Mouse (Mus musculus) lung, adult 18-20 months (tissue): Measurements from ENCODE around the gene Gna15.

ENCODE experiments used
- DNase-seq, 2 experiments: peaks; one replicate each; pipeline ENCODE4 v3.0.0; 2022; ENCODE audit warnings: mixed read lengths in 2 of 2

Gene Gna15

DNA sequence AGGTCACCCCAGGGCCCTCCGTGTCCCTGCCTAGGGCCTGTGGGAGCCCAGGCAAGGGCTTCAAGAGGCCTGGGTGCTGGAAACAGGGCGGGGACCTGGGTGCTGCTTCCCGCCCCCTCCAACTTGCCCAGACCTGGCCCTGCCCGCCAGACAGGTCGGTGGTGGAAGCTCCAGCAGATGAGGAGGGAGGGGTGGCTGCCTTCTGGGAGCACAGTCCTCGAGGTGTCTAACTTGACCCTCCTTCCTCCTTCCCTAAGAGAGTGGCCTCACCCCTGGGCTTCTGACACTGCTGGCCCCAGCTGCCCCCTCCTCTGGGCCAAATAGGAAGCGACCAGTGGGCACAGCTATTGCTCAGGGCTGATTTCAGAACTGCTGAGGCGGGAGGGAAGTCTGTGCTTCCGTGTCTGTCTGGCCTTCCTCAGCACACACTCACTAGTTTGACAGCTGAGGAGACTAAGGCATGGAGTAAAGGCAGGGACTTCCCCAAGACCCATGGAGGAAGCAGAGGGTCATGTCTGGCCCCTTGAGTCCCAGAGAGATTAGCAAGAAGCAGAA lies at the start of gene Gna15:
Gene Gna15, minus strand, starts transcription at position 175 of the 555 bp plus-strand sequence.
- DNase-seq: peak; percentile 49 to 64

DNA sequence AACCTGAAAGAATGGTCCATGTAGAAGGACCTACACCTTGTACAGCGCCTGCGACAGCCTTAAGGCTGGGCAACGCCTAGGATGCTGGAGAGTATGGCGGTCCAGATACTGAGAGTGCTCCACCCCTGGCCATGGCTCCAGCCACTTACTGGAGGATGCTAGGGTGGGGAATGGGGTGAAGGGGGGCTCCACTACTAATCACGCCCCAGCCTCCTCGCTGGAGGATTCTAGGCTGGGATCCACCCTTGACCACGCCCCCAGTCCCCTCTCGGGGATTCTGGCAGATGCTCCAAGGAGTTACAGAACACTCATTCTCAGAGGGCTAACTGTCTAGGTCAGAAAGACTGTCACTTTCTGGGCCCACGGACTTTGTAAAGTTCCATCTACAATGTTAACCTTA lies 49.0 kb upstream of the Gna15 start:
- peak in 1 of 2 experiments; percentile 52 for DNase-seq

DNA sequence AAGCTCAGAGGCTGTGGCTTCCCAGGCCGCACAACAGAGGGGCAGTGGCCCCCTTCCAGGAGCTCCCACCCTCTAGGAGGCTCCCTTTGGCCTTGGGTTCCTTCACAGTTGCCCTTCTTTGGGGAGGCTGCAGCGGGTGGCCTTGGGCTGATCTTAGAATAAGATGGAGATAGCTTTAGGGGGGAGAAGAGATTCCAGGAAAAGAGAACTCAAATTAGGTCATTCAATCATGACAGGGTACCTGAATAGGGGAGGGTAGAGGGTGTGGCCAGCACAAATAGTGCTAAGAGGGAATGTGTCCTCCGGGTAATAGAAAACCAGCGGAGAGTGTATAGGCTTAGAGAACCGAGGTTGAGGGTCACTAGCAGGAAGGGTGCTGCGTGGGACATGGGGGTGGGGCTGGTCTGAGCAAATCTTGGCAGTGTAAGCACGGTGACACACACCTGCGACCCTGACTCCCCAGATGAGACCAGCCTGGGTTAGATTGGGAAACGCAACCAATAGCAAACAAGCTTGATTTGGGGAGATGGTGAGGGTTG lies 48.2 kb upstream of the Gna15 start:
- peak in 1 of 2 experiments; percentile 48 for DNase-seq

DNA sequence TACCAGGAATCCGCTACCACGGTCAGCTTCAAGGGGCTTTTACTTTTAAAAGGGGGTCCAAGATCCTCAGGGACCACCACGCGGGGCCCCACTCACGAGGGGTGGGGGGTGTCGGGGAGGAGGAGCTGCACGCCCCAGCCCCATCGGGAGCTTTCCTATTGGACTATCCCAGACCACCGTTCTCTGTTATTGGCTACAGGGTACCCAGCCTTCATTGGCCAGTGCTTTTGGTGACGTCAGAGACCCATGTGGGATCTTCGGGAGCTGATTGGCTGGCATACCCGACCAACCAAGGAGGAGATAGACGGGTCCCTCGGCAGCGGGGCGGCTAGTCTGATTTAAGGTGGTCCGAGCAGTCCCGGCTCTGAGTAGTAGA lies 47.5 kb upstream of the Gna15 start:
- peak; percentile 99 to 100 for DNase-seq

DNA sequence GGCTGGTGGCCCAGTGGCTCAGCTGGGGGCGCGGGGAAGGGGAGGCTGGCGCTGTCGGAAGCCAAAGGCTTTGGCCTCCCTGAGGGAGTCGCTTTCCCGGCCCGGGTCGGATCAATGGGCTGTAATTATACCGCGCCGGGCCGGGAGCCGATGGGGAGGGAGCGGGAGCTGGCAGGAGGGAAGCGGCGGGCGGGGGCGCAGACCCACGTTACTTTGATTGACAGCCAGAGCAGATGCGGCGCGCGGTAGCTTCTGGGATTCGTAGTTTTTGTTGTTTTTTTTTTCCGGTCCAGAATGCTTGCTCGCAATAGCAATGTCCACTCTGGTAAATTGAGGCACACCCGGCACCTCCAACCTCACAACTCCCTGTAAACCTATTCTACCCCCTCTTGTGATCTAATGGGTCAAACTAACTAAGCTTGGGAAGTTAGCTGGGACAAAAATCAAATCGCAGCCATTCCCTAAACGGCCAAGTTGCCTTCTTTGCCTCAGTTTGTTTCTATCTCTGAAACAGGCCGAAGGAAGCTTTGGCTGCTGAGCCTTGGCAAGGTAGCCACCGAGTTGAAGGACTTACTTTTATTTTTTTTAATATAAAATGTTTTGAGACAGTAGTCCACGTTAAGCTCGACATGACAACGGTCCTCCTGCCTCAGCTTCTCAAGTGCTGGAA lies 46.9 kb upstream of the Gna15 start:
- DNase-seq: peak; percentile 94 to 95

DNA sequence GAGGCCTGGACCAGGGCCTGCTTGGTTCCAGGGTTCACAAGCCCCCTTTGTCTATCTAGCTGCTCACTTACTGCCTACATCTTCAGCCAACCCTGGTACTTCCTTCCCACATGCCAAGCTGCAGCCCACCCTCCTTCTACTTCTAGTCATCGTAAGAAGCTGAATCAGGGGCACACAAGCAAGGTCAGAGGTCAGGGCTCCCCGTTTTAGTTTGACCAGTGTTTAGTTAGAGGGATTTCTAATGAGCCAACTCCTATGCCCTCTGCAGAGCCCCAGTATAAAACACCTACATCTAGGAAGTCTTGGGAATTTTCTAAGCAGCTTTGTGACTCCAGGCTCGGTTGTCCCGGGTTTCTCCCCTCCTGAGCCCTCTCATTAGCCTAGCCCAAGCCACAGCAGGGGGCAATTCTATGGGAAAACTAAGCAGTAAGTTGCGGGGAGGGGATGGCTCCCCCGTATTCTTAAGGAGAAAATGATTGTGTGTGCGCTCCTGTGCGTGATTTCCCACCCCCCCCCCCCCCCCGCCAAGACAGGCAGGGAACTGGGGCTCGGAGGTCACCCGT lies 46.3 kb upstream of the Gna15 start:
- no peak for DNase-seq

DNA sequence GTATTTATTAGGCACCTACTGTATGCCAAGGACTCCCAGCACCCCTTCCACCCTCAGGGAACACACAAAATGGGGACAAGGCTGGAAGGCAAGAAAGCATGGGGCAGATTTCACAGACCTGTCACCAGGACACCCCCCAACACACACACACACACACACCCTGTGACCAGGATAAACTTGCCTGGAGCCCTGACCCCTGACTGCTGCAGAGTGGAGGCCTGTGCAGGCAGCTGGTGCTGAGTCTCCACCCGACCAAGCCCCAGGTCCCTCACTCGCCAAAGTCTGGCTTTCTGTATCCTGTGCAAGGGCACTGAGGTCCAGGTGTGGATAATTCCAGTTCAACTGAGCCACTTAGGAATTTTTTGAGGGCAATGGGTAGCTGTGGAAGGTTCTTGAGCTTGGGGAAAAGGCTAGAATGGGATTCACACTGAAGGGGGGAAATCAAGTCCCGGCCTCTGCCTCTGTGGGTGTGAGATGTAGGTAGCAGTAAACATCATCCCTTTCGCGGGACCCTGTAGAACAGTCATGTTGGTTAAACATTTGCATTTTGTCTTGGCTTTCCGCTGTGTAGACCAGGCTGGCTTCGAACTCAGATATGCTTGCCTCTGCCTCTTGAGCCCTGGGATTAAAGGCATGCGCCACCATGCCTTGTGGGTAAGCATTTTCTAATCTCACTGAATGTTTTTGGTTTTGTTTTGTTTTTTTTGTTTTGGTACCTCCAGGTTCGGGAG lies 45.6 kb upstream of the Gna15 start:
- no peak for DNase-seq

DNA sequence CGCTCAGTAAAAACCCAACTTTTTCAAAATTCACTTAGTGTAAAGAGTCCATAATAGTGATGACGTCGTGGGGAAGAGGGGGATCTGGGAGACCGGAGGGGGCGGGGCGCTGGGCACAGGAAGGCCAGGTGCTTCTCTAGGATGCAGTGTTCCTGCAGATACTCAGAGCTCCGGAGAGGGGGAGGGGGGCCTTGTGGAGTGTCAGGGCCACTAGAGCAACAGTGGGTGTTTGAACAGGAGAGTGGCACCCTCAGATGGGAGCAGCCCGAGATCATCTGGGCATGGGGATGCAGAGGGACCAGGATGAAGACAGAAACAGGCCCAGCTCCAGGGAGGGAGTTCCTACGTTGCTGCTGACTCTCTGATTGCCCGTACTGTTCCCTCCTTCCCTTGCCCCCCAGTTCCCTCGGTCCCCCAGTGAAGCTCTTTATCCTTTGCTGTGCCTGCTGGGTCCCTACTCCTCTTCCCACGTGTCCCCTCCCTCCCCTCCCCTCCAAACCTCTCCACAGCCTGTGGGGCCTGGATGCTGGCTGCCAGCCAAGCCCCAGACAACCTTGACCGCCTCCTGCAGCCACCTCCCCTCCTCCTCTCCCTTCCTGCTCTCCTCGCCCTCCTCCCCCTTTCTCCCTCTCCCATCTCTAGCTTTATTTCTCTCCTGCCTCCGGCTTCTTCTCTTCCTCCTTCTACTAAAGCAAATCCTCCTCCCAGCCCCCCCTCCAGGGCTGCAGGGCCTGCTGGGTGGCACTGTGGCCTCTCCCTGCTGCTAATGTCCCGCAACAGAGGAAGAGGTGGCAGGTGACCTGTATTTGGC lies 44.6 kb upstream of the Gna15 start:
- DNase-seq: peak; percentile 49 to 54

DNA sequence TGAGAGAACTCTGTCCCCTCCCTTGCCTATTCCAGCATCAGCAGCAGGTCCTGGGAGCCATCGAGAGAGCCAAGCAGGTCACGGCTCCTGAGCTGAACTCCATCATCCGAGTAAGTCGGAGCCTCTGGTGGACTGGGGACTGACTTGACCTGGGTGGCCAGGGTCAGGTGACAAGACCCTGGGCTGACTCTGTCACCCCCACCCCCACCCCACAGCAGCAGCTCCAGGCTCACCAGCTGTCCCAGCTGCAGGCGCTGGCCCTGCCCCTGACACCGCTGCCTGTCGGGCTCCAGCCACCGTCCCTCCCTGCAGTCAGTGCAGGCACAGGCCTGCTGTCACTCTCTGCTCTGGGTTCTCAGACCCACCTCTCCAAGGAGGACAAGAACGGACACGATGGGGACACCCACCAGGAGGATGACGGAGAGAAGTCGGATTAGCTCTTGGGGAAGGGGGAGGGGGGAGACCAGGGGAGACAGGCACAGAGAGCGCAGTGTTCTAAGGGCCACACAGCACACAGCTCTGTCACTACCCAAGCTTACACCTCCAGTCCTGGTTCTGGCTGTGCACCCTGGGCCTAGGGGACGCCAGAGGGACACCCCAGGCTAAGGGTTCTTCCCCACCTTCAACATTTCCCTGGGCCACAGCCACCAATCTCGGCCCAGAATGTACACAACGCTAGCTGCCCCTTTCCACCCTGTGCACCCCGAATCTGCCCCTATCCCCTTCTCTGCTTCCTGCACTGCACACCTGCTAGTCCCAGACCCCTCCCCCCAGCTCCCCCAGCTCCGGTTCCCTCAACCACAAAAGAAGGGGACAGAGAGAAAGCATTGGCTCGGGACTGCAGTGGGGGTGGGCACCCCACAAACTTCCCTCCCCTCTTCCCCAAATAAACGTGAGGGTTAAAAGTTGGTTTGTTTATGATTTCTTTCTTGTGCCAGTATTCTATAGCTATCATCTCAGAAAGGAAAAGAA lies 41.5 kb upstream of the Gna15 start:
- no peak for DNase-seq

DNA sequence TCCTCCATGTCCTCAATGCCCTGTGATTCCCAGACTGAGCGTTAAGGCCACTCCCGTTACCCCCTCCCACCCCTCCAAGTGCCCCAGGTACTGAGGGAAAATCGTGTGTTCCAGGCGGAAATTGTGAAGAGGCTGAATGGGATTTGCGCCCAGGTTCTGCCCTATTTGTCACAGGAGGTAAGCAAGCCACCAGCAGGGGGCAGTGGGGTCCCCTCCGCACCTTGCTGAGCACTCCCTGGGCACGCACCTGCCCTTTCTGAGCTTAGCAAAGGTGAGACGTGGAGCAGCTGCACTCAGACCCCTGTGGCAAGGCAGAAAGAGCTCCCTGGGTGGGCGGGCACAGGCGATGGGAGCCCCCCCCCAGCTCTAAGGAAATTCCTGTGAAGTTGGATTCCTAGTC lies 40.7 kb upstream of the Gna15 start:
- DNase-seq: peak in 1 of 2 experiments; percentile 65

DNA sequence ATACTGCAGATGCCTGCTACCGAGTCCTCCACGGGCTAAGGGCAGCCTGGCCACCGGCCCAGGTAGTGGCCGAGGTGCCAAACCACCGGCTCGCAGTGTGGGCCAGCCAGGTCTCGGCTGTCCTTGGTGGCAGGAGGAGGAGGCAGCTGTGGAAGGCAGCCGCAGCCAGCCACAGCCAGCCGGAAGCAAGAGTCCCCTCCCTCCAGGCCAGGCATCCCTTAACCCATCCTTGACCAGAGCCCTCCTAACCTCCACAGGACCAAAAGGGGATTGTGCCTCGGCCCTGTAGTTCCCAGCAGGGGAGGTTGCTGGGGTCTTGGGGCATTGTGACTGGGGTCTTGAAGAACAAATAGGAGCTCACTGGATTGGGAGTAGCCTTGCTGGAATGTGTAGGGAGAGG lies 40.2 kb upstream of the Gna15 start:
- peak; percentile 71 to 77 for DNase-seq

DNA sequence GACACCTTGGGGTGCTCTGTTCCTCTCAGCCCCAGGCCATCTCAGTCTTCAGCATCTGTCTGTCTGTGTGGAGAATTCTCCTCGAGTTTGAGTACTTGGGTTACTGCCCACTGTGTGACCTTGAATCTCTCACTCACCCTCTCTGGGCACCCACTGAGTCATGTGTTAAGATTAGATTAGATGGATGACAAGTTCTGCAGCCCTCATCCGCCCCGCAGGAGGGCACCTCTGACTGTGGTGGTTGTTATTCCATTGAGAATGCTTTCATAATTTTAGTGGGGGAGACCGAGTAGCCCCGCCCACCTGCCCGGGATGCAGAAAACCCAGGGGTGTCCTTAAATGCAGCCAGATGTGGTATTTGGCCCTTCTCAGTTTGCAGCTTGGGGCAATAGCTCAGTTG lies 39.5 kb upstream of the Gna15 start:
- no peak for DNase-seq

DNA sequence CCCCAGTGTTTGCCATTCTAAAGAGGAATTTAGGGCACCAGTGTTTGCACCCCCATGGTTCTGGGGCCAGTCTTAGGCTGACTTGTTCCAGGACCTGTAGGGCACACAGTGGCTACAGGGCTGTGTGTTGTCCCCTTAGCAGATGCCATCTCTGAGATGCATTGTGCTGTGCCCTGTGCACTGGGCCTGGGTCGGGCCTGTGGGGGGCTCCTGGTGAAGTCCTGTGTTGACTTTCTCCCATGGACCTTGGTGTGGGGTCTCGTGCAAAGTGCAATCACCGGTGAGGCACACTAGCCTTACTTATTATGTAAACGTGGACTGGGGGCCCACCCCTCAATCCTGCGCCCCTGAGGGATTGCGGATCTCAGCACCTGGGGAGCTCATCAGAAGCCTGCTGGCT lies 38.4 kb upstream of the Gna15 start:
- DNase-seq: no peak

DNA sequence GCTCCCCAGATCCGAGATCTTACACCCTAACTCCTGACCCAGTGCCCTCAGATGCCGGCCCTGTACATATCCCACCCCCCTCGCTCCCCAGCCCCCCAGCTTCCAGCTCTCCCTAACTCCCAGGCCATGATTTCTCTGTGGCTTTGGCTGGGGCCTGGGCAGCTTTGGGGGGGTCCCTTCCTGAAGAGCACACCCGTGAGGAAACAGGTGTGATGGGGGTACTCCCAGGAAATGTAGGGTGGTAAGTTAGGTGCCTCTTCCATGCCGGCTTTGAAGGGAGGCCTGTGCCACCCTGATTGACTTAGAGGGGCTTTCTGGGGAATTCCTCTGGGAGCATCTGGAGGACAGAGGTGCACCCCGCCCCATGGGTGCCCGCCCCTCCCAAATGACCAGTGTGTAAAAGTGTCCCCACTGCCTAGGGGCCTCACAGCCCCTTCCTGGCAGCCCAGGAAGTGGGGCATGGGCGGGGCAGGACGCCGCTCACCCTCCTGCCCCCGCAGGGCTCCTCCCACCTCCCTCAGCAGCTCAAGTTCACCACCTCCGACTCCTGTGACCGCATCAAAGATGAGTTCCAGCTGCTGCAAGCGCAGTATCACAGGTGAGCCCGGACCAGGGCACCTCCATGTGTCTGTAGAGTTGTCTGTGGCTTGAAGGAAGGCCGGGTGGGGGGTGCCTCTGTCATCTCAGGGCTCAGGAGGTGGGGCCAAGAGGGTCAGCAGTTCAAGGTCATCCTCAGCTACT lies 36.9 kb upstream of the Gna15 start:
- peak; percentile 68 to 75 for DNase-seq

DNA sequence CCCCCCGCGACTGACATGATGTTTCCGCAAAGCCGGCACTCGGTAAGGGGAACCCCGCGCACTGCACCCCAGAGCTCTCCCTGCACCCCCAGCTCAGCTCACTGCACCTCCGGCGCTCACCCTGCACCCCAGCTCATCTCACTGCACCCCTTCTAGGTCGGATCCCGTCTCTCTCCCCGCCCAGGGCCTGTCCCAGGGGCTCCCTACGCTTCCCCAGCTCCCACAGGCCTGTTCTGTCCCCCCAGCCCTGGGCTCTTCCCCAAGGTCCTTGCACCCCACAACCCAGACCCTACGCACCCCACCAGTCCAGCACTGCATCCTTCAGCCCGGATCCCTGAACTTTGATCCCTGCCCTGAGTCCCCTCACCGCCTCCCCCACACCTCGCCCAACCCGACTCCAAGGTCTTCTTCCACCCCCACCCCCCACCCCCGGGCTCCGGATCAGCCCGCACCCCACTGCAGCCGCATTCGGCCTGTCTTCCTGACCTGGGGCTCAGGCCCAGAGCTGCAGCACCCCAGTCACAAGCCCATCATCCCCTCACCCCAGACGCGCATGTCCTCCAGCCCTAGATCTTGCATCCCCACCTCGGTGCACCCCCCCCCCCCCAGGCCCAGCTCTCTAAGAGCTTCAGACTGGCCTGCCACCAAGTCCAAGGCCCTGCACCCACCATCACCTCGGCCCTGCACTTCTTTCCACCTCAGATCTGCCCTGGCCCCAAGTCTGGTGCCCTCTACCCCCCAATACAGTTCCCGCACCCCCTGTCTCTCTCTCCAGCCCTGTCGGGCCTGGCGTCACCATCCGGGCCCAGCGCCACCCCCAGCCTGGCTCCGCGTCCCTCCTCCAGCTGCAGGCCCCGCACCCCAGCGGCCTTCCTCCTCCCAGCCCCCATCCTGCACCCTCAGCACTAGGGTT lies 35.9 kb upstream of the Gna15 start:
- DNase-seq: peak; percentile 70 to 76

DNA sequence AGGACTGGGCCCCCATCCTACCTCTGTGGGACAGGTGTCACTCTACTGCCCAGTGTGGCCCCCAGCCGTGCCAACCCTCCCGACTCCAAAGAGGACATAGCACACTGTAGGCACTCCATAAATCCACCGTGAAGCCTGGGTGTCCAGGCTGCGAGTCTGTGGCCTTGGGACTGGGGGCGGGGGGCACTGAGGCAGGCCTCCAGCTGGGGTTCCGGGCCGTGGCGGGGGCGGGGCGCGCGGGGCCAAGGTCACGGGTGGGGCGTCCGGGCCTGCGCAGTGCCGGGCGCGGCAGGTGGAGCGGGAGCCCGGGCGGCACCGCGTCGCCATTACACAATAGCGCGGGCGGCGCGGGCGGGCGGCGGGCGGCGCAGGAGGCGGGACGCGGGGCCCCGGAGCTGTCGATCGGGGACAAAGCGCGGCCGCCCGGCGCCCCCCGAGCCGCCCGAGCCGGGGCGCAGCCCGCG lies 35.2 kb upstream of the Gna15 start, which contains the start of gene Aes:
Gene Aes, plus strand, starts transcription at position 326 of the 464 bp plus-strand sequence.
- peak; percentile 84 to 89 for DNase-seq

DNA sequence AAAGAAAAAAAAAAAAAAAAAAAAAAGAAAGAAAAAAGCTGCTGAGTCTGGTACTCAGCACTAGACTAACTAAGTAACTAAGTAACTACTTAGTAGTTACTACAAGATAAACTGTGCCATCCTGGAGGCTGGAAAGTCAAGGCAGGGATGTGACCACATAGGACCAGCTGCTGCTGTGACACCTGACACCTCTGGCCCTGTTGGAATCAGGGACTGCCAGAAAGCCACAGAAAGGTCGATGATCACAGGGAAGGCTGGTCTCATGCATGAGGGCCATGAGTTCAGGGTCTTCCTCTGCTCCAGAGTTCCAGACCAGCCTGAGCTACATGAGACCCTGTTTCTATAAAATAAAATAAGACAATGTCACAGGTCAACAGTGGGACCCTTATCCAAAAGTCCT lies 33.5 kb upstream of the Gna15 start:
- DNase-seq: no peak

DNA sequence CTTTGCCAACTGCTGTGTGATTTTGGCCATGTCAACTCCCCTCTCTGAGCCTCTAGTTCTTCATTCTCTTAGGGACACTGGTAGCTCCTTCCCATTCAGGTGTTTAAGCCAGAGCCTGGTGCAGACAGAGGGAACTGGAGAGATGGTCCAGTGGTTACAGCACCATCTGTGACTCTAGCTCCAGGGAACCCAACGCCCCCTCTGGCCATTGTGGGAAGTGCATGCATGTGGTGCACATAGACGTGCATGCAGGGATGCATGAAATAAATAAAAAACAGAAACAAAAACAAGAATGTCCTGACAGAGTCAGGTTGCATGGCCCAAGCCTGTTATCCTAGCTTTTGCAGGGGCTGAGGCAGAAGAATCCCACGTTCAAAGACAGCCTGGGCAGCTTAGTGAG lies 32.3 kb upstream of the Gna15 start:
- no peak for DNase-seq
